In genomic region chrX:18278561-18278960, GRCm38 (mm10) we compare ENCODE assay signal across 19 mouse cellular contexts.
DNase-seq lines count a peak whose midpoint lies in the region; TF ChIP-seq lines count a peak whose summit lies in the region.
"Had no signal": no experiment of that assay in that cellular context is flagged by ENCODE, and none has a peak within 500 bp of the region (broad histone marks: within the 10 kb centered on the region; RNA-seq: fewer than 3 reads in every experiment).

No protein-coding gene starts in this region.

- no peaks in the 10 kb centered on the region for H3K4me1 ChIP-seq in heart, adult 2 months (ENCODE audit: control insufficient read depth, insufficient read depth, low read length)
- H3K4me1 ChIP-seq in heart, embryonic 10.5 days = no peaks in the 10 kb centered on the region
- H3K4me1 ChIP-seq: embryonic facial prominence, embryonic 13.5 days; forebrain, embryonic 12.5 days; hindbrain, embryonic 12.5 days had no signal

- peak overlapping the region; percentile 66 for H3K27ac ChIP-seq in gastrocnemius, adult 2 months
- peak overlapping the region; percentile 44 for H3K27ac ChIP-seq in heart, adult 2 months
- H3K27ac ChIP-seq in heart, embryonic 10.5 days = no peak overlapping the region
- H3K27ac ChIP-seq: embryonic facial prominence, embryonic 13.5 days; forebrain, embryonic 12.5 days; hindbrain, embryonic 12.5 days had no signal

- peak overlapping the region; percentile 41 for H3K4me3 ChIP-seq in gastrocnemius, adult 2 months
- no peak overlapping the region for H3K4me3 ChIP-seq in heart, adult 2 months
- H3K4me3 ChIP-seq in heart, embryonic 10.5 days = no peak overlapping the region
- H3K4me3 ChIP-seq: embryonic facial prominence, embryonic 13.5 days; forebrain, embryonic 12.5 days; hindbrain, embryonic 12.5 days had no signal

- intact Hi-C loops in gastrocnemius, adult 2 months (cut with DNase I) = loop anchor here (5.0 kb wide), 1 partner anchor 164 kb away; no protein-coding TSS in a partner anchor
- intact Hi-C loops in heart, adult 2 months (cut with DNase I) = no loop called here
- intact Hi-C loops in heart, postnatal 10 days (cut with DNase I) = loop anchor here (10.0 kb wide), 1 partner anchor 166 kb away; no protein-coding TSS in a partner anchor

- no peak for TF ChIP-seq EP300 in heart, adult 2 months (IDR thresholded peaks at IDR 0.05; ENCODE audit: insufficient read depth, low read depth, low read length)

- H3K9me3 ChIP-seq in heart, embryonic 10.5 days = no peaks in the 10 kb centered on the region
- H3K9me3 ChIP-seq: embryonic facial prominence, embryonic 13.5 days; forebrain, embryonic 12.5 days; hindbrain, embryonic 12.5 days had no signal

- no peak overlapping the region for H3K9ac ChIP-seq in heart, adult 2 months (ENCODE audit: low read depth, low read length)
- H3K9ac ChIP-seq: embryonic facial prominence, embryonic 13.5 days; forebrain, embryonic 12.5 days; hindbrain, embryonic 12.5 days had no signal

- DNase-seq in gastrocnemius, adult 2 months = peak; percentile 38
- DNase-seq in gastrocnemius, postnatal 10 days = no peak
- DNase-seq in heart, adult 2 months = peak in 1 of 2 experiments; percentile 15
- no peak for DNase-seq in heart, embryonic 10.5 days (ENCODE audit: low spot score)
- DNase-seq in brain, embryonic 14.5 days (ENCODE audit: low read depth) = peak; percentile 3
- peak; percentile 31 to 53 for DNase-seq in heart, postnatal 10 days
- DNase-seq in thymus, postnatal 25 days = no peak
- DNase-seq: adrenal gland, adult 2 months; adrenal gland, postnatal 25 days; cerebellum, adult 18-20 months; cerebellum, adult 9-11 months; cerebellum, postnatal 36 days; kidney, adult 11 months; kidney, postnatal 10 days had no signal

- WGBS in heart, adult 2 months = 52% methylated on average over 5 of the region's 5 CpGs
- 87% methylated on average over 5 of the region's 5 CpGs for WGBS in heart, embryonic 10.5 days

- no peak for TF ChIP-seq POLR2A in heart, adult 2 months (IDR thresholded peaks at IDR 0.05; ENCODE audit: insufficient read depth, low read depth, low read length)
- no peak for TF ChIP-seq POLR2A in brain, embryonic 14.5 days (IDR thresholded peaks at IDR 0.05; ENCODE audit: borderline replicate concordance, extremely low read depth, insufficient read depth, insufficient read length, poor library complexity, severe bottlenecking)

- no peaks in the 10 kb centered on the region for H3K27me3 ChIP-seq in heart, adult 2 months (ENCODE audit: control insufficient read depth, insufficient read depth, low read length)
- H3K27me3 ChIP-seq in heart, embryonic 10.5 days (ENCODE audit: insufficient read depth, poor library complexity, severe bottlenecking) = no peaks in the 10 kb centered on the region
- H3K27me3 ChIP-seq: CH12.LX; embryonic facial prominence, embryonic 13.5 days; forebrain, embryonic 12.5 days; hindbrain, embryonic 12.5 days; Patski had no signal

- no peaks in the 10 kb centered on the region for H3K36me3 ChIP-seq in heart, adult 2 months (ENCODE audit: control insufficient read depth, insufficient read depth, low read length)
- peaks cover 3% of the 10 kb centered on the region; the same call in 1 of the 2 replicates for H3K36me3 ChIP-seq in heart, embryonic 10.5 days
- H3K36me3 ChIP-seq: forebrain, embryonic 12.5 days; hindbrain, embryonic 12.5 days had no signal

- TF ChIP-seq CTCF in gastrocnemius, adult 2 months (IDR thresholded peaks at IDR 0.05) = no peak
- no peak for TF ChIP-seq CTCF in heart, adult 2 months (IDR thresholded peaks at IDR 0.05)
- TF ChIP-seq CTCF in brain, embryonic 14.5 days (IDR thresholded peaks at IDR 0.05; ENCODE audit: borderline replicate concordance, extremely low read depth, insufficient read depth, insufficient read length) = no peak

- no peaks in the 10 kb centered on the region for H3K79me2 ChIP-seq in heart, adult 2 months (replicated peaks; ENCODE audit: control insufficient read depth, insufficient read depth, low read length)

Comparison
In these comparisons a context has a peak if more than half of its experiments do, and no peak if none do; other contexts are left out.
1. DNase-seq: peak in gastrocnemius, adult 2 months (single experiment), brain, embryonic 14.5 days (single experiment) and heart, postnatal 10 days (2 of 2); none in gastrocnemius, postnatal 10 days (single experiment), heart, embryonic 10.5 days (single experiment) and thymus, postnatal 25 days (single experiment).